In the genomic region with DNA sequence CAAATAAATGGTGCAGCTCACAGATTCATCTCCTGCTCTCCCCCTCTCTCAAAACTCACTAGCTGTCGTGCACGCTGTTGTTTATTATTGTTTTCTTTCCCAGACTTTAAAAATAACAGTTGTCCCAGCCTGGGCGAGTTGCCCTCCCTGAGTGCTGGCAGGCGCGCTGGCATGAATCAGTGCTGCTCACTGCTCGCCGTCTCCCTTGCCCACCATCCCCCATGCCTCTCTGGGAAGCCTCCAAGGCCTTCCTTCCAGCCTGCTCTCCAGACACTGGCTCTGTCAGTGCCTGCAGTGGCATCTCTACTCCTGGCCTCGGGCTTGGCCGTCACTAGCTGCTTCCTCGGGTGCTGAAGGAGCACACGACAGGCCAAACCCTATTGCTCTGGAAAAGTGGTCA, we compare ENCODE assay signal across 9 mouse cellular contexts. TPM values are rescaled to one million over a fixed set of nuclear protein-coding genes. Genes with fewer than 3 reads are reported as not detected.
DNase-seq lines count a peak whose midpoint lies in the region; ATAC-seq and TF ChIP-seq lines count a peak whose summit lies in the region.
"Had no signal": no experiment of that assay in that cellular context is flagged by ENCODE, and none has a peak within 500 bp of the region (broad histone marks: within the 10 kb centered on the region; RNA-seq: fewer than 3 reads in every experiment).

No protein-coding gene starts in this region.

- intact Hi-C loops in gastrocnemius, postnatal 36 days (cut with DNase I): no loop called here
- intact Hi-C loops in left cerebral cortex, postnatal 36 days (cut with DNase I): no loop called here

- no peak for TF ChIP-seq POLR2A in cerebellum, adult 2 months (IDR thresholded peaks at IDR 0.05; ENCODE audit: borderline replicate concordance, insufficient read depth, low read length)

- TF ChIP-seq CTCF in cerebellum, adult 2 months (IDR thresholded peaks at IDR 0.05; ENCODE audit: borderline replicate concordance, insufficient read depth, low read depth, low read length): no peak

- H3K4me1 ChIP-seq in cerebellum, adult 2 months (ENCODE audit: control insufficient read depth, insufficient read depth, low read length): peaks cover 52% of the 10 kb centered on the region
- H3K4me1 ChIP-seq in midbrain, embryonic 11.5 days (ENCODE audit: control insufficient read depth, insufficient read depth, low read length): peaks cover 2% of the 10 kb centered on the region; the same call in 1 of the 2 replicates
- H3K4me1 ChIP-seq: midbrain, embryonic 12.5 days had no signal

- H3K36me3 ChIP-seq in midbrain, embryonic 11.5 days (ENCODE audit: control insufficient read depth, insufficient read depth, low read length): no peaks in the 10 kb centered on the region
- H3K36me3 ChIP-seq: heart, embryonic 15.5 days; midbrain, embryonic 12.5 days had no signal

- H3K27ac ChIP-seq in cerebellum, adult 2 months (ENCODE audit: insufficient read depth, low read length): no peak overlapping the region
- no peak overlapping the region for H3K27ac ChIP-seq in midbrain, embryonic 11.5 days (ENCODE audit: low read depth, low read length)
- H3K27ac ChIP-seq: heart, embryonic 15.5 days; midbrain, embryonic 12.5 days had no signal

- H3K27me3 ChIP-seq in cerebellum, adult 2 months (ENCODE audit: control insufficient read depth, insufficient read depth, low read length): no peaks in the 10 kb centered on the region
- no peaks in the 10 kb centered on the region for H3K27me3 ChIP-seq in midbrain, embryonic 11.5 days (ENCODE audit: control insufficient read depth, insufficient read depth, low read length)
- H3K27me3 ChIP-seq: heart, embryonic 15.5 days had no signal

- no peak for ATAC-seq in midbrain, embryonic 11.5 days (ENCODE audit: low FRiP score)

- no peaks in the 10 kb centered on the region for H3K9me3 ChIP-seq in midbrain, embryonic 11.5 days (ENCODE audit: control insufficient read depth, low read length)
- H3K9me3 ChIP-seq: heart, embryonic 15.5 days; midbrain, embryonic 12.5 days had no signal

- no peak overlapping the region for H3K9ac ChIP-seq in midbrain, embryonic 11.5 days (ENCODE audit: low read length)
- H3K9ac ChIP-seq: heart, embryonic 15.5 days; midbrain, embryonic 12.5 days had no signal

- H3K4me2 ChIP-seq in midbrain, embryonic 11.5 days: no peak overlapping the region
- H3K4me2 ChIP-seq: heart, embryonic 15.5 days; midbrain, embryonic 12.5 days had no signal

- H3K4me3 ChIP-seq in cerebellum, adult 2 months (replicated peaks; ENCODE audit: insufficient read depth, low read depth, low read length): no peak overlapping the region
- no peak overlapping the region for H3K4me3 ChIP-seq in midbrain, embryonic 11.5 days (ENCODE audit: low read depth, low read length)
- H3K4me3 ChIP-seq: heart, embryonic 15.5 days; midbrain, embryonic 12.5 days had no signal

- WGBS in cerebellum, adult 2 months: 5% methylated on average over 11 of the region's 11 CpGs
- WGBS in midbrain, embryonic 11.5 days: 88% methylated on average over 11 of the region's 11 CpGs

- DNase-seq in ovary, adult 18-20 months (ENCODE audit: low spot score): peak; percentile 13
- no peak for DNase-seq in ovary, postnatal 14 days (ENCODE audit: low spot score)
- peak; percentile 88 to 92 for DNase-seq in cerebellum, adult 2 months
- DNase-seq in gastrocnemius, postnatal 36 days: peak; percentile 61 to 74
- peak; percentile 56 to 63 for DNase-seq in left cerebral cortex, postnatal 36 days (ENCODE audit: low spot score in 2 of 2)
- no peak for DNase-seq in spleen, postnatal 36 days (ENCODE audit: low spot score in 2 of 2)
- DNase-seq in midbrain, embryonic 11.5 days (ENCODE audit: low spot score, missing footprints): no peak

RNA-seq across cellular contexts. Expression of gene Rbm19, which starts 48.2 kb away (rescaled TPM):
- 13.8 and 15.3 TPM in 2 replicates for polyA plus RNA-seq in cerebellum, adult 2 months (2012; rRNA removed)
- 10 to 100 TPM; 18.4 to 20.8 TPM for total RNA-seq in gastrocnemius, postnatal 36 days (2021)
- total RNA-seq in left cerebral cortex, postnatal 36 days (2021): 10 to 100 TPM; 16.5 to 17.0 TPM
- 23.0 and 24.5 TPM in 2 replicates for polyA plus RNA-seq in midbrain, embryonic 11.5 days (2014; fragmentation: Nextera tagmentation; extraction: Ambion mirVana)

Comparison
In these comparisons a context has a peak if more than half of its experiments do, and no peak if none do; other contexts are left out.
1. DNase-seq: peak in ovary, adult 18-20 months (single experiment), cerebellum, adult 2 months (2 of 2), gastrocnemius, postnatal 36 days (2 of 2) and left cerebral cortex, postnatal 36 days (2 of 2); none in ovary, postnatal 14 days (single experiment), spleen, postnatal 36 days (0 of 2) and midbrain, embryonic 11.5 days (single experiment).